Mouse (Mus musculus): ENCODE results near the gene Ms4a4a.
A peak's percentile ranks its signal among the peaks of the same experiment; 100 is the strongest.
"Not testable (repeated sequence)": the region's sequence is repeated elsewhere in the genome, so short reads cannot be mapped to it uniquely, and the experiment has no call there.

Gene Ms4a4a

GRCm38 (mm10) chr19:11375273-11375672 is at the start of gene Ms4a4a:
Gene Ms4a4a, plus strand, starts transcription at chr19:11375523.
- DNase-seq = no peak

DNA sequence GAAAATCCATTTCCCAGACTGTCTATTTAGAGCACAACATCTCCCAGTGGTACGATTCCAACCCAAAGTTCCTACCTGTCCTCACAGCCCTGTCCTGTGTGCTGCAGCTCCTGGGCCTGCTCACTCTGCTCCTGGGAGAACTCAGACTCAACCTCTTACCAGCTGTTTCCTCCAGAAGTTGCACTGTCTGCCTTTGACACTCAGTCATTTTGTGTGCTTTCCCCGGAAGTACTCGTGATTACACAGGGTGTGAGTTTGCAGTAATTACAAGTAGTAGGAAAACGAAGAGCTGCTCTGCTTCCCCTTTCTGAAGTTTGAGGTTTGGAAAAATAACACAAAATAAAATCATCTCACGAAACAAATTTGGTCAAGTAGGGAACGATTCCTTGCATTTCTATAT is 39.4 kb upstream of the Ms4a4a start, which contains the start of gene Ms4a7:
Ms4a7 (minus strand) TSS at position 215 of the 400 bp plus-strand sequence.
- no peak for DNase-seq

GRCm38 (mm10) chr19:11343147-11343546 is 32.2 kb upstream of the Ms4a4a start:
- DNase-seq = no peak

GRCm38 (mm10) chr19:11343992-11344391 is 31.3 kb upstream of the Ms4a4a start:
- no peak for DNase-seq

DNA sequence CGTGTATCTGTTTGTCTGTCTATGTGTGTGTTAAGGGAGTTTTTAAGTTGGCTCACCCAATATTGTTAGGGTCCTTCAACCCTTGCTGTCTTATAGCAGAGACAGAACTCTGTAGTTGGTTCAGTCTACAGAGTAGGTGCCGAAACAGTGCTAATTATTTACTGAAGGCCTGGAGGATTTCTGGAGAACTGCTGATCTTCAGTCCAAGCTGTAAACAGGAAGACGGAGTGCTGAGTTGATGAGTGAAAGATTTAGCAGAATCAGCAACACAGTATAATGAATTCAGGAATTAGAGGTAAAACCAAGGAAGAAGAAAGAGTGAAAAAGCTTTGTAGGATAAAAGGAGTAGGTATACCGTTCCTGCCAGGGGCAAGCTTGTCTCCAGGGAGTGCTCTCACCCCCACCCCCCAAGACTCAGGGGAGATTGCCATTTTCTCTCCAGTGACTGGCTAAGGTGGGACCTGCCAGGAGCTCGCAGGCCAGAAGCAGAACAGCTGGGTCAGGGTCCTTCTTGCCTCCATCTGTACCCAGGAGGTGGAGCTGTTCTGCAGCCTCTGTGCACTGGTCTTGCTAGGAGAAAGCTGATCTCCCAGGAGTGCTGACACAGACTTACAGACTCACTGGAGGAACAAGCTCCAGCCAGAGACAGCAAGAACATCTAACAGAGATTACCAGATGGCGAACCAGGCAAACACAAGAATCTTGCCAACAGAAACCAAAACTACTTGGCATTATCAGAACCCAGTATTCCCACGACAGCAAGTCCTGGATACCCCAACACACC is 25.4 kb upstream of the Ms4a4a start:
- no peak for DNase-seq

DNA sequence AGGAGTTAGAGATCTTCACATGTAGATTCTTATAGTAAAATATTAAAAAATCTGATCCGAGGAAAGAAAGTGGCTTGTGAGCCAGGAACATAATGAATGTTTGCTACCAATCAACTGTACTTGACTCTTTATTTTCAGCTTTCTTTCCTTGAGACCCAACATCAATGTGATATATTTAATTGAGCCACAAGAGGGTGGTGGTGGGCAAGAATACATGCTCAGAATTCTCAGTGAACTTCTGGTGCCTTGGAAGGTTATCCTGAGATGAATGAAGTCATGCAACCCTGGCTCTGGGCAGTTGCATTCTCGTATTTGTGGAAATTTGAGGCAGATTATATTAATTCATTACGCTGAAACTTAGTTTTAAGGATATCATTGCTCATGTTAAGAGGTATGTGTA is 23.4 kb upstream of the Ms4a4a start:
- DNase-seq = no peak

DNA sequence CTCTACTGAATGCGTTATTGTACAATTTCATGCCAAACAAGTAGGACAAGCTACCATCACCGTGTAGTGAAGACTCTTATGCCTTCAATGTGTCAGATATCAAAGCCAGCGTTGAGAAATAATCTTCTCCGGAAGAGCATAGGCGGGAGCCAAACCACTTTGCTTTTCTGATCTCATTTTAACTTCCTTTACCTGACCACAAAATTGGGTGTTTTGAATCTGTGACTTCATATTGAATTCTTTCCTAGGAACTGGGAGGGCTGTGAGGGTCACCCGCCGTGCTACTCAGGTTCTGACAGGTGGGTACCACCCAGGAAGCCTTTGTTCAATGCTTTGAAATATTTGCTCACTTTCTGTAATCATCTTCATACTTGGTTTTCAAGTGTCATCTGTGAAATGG is 19.6 kb upstream of the Ms4a4a start:
- DNase-seq = no peak

DNA sequence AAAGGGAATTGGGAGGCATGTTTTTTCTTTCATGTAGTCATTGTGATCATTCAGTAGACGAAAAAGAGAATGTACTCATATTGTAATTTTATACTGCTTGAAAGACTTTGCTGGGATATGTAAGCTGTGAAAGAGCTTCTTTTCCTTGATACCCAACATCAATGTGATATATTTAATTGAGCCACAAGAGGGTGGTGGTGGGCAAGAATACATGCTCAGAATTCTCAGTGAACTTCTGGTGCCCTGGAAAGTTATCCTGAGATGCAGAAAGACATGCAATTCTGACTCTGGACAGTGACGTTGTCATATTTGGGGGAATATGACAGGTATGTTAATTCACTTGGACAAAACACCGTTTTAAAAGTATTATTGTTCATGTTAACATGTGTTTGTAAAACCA is 15.2 kb upstream of the Ms4a4a start:
- DNase-seq = no peak

GRCm38 (mm10) chr19:11362002-11362401 is 13.3 kb upstream of the Ms4a4a start:
- DNase-seq = no peak

GRCm38 (mm10) chr19:11368310-11368709 is 7.0 kb upstream of the Ms4a4a start:
- DNase-seq = no peak

DNA sequence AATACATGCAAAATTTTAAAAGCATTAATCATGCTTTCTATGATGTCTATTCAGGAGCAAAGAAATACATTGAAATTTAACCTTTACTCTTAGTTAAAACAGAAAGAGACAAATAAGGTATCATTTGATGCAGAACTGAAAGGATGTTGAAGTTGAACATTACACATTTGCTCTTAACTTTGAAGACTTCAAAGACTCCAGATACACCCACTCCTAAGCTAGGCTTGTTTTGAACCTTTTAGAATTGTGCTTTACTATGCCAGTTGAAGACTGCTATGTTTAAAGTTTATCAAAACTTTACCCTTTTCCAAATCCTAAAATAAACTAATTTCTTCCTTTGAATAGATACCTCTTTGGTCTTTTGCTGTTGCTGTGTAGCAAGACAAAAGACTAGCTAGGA is 4.1 kb upstream of the Ms4a4a start:
- DNase-seq = no peak

- DNase-seq = no peak
Measured at GRCm38 (mm10) chr19:11376399-11376798, 1.1 kb downstream of the Ms4a4a start.

DNA sequence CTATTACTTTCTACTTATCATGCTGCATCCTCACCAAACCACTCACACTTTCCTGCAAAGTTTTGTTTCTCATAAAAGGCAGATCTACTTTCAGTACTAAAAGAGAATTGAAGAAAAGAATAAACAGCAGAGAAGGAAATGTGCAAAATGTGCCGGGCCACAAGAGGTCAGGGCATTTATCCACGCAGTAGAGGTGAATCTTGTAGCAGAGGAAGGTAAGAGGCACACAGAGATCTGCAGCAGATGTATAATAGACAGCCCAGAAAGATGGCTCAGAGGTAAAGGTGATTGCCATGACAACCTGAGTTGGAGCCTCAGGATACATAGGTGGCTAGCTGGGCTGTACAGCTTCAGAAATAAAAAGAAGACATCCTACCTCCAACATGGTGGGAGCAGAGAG is 11.8 kb downstream of the Ms4a4a start:
- no peak for DNase-seq

DNA sequence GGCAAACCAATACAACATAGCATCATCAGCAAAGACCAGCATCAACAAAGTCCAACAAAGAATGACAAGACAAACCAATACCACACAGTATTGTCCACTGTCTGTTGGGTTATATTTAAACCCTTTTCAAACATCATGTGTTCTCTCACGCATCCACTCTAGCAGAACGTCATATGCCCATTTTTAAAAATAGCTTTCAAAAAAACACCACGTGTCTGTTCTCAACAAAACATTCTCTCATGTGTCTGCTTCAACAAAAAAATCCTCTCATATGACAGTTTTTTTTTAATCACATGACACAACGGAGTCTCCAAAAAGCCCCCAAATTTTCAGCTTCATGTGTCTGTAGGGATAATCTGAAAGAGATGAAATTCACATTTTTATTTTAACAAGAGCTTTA is 12.4 kb downstream of the Ms4a4a start:
- DNase-seq = no peak

DNA sequence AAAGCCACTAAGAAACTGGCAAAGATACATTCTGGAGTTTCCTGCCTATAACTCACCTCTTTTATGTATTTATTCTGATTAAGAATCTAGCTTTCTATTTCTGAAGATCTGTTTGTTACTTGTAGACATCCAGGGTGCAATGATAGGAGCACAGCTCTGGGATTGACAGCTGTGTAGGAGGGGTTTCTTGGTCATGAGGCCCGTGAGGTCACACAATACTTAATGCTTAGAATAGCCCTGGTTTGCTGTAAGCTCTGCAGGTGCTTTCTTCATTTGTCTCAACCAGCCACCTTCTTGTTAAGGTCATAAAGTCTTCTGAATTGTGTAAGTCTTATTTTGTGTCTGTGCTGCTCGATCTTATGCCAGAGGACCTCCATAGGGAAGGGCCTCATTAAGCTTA is 13.6 kb downstream of the Ms4a4a start:
- no peak for DNase-seq

DNA sequence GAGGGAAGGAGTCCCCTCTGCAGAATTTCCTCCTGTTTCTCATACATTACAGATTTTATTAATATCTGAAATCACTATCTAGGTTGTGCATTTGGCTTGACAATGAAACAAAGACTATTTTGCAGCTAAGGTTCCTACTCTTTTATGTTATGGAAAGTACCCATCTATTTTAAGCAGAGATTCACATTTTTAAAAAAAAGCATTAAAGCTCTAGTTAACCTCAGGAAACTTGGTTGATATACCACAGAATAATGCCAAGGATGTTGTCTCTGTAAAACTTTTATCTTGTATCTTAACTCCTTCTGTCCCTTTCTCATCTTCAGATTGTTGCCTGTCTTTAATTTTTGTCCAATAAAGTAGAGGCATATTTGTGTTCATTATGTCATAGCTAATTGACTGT is 20.4 kb downstream of the Ms4a4a start:
- DNase-seq = no peak

GRCm38 (mm10) chr19:11404527-11404926 is 29.2 kb downstream of the Ms4a4a start, which contains the start of gene Ms4a4c:
Gene Ms4a4c, plus strand, starts transcription at chr19:11404770.
- DNase-seq = no peak

GRCm38 (mm10) chr19:11407428-11407827 is 32.1 kb downstream of the Ms4a4a start:
- no peak for DNase-seq

GRCm38 (mm10) chr19:11408591-11408990 is 33.3 kb downstream of the Ms4a4a start:
- DNase-seq = no peak

- DNase-seq = no peak
Measured at GRCm38 (mm10) chr19:11411640-11412039, 36.3 kb downstream of the Ms4a4a start.

- DNase-seq = no peak
Measured at GRCm38 (mm10) chr19:11414084-11414483, 38.8 kb downstream of the Ms4a4a start.

GRCm38 (mm10) chr19:11415581-11415980 is 40.3 kb downstream of the Ms4a4a start:
- DNase-seq = peak in 1 of 2 experiments; percentile 17

GRCm38 (mm10) chr19:11418865-11419264 is 43.5 kb downstream of the Ms4a4a start:
- not testable (repeated sequence) for DNase-seq

DNA sequence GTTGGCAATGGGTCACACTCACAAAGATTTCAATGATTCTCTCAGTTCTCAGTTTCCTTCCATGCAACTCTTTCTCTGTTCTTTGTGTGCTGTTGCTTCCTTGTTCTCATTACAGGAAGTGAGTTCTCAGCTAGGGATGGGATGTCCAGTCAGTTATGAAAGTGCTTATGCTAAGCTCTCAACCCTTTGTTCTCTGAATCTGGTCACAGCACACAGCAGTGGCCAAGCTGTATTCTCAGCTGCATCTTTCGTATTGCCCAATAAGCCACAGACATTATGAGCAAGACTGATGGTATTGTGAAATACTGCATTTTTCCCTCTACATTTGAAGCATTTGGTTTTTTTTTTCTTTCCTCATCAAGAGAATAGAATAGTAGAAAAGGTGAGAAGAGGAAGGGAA is 55.9 kb downstream of the Ms4a4a start:
- not testable (repeated sequence) for DNase-seq

Data from lung, adult 18-20 months (tissue).